Mouse (Mus musculus): ENCODE results near the gene Zbtb46.

The Zbtb46 gene

DNA sequence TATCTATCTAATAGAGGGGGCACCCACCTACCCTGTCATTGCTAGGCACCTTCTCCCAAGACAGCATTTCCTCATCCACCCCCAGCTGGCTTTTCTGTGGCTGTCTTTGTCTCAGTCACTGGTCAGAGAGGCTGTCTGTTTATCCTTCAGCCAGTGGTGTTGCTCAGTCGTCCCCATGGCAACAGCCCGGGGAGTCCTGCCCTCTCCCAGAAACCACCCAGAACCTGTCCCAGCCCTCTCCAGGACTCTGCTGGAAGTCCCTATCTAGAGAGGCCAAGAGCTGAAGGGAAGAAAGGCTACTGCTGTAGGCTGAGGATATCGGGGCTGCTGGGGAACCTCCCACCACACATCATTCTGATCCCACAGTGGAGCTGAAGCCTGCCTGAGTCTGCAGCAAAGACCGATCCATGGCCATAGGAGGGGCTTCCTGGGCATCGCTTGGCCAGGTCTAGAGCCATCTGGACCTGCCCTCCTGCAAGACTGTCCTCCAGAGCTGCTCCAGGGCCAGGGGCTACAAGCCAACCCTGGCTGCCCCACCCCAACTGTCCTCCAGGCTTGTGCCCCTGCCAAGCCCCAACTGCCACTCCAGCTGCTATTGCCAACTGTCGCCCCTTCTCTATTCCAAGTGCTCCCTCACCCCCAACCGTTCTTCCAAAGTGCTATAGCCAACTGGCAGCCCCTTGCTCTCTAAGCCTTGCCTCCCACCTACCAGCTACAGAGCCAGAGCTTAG is 3.9 kb upstream of the Zbtb46 start:
- peak; percentile 62 for DNase-seq (ENCODE audit: low spot score)

DNA sequence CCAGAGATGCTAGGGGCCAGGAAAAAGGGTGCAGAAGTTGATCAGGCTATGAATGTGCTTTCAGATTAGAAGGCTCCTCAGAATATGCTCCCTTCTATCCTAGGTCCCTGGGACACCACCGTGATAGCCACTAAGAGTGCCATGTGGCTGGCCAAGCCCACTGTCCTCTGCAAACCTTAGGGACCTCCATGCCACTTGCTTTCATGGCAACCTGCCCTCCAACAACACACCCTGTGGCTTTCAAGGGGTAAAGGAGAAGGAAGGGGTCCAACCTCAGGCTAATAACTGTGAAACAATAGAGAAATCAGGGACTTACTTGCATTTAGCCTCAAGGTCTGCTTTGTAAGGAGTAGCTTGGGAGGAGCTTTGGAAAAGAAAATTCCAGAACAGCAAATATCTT is 3.4 kb upstream of the Zbtb46 start:
- no peak for DNase-seq (ENCODE audit: low spot score)

GRCm38 (mm10) chr2:181461536-181462100 is 2.4 kb upstream of the Zbtb46 start:
- DNase-seq (ENCODE audit: low spot score), result no peak

DNA sequence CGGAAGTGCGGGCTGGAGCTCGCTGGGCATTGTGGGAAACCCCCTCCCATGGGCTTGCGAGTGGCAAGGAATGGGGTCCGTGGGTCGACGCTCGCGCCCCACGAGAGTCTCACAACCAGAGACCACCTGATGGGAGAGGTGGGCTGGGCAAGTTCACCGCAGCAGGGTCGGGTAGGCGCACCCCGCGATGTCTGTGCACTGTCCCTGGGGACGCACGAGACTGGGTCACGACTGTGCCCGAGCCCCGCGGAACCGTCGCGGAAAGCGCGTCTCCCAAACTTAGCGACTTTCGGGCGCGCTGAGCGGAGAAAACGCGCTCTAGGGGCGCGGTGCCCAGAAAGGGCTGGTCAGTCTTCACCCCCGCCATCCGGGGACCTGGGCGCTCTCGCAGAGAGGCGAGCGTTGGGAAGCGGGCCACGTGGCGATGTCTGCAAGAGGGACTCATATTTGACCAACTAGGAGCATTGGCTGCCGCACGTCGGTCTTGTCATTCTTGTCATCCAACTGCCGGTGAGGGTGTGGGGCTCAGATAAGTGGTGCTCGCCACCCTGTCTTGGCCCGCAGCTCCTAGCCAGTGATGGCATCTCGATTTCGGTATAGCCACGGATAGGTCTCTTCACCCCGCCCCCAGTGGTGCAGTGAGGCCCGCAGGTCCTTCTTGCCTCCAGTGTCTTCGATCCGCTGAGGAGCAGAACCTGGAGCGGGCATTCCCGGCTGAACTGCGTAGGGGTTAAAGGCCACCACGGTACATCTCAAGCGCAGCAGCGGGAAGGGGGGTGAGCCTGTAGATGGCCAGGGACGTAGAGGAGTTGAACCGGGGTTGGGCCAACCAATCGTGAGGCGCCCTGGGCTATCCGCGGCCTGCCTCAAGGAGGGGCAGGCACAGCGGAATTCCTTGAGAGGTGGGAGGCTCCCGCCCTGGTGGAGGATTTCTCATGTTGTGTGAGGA is 721 bp upstream of the Zbtb46 start:
- peak; percentile 85 for DNase-seq (ENCODE audit: low spot score)

- DNase-seq (ENCODE audit: low spot score), result peak; percentile 42
Observed at GRCm38 (mm10) chr2:181458411-181459152, 644 bp downstream of the Zbtb46 start.

DNA sequence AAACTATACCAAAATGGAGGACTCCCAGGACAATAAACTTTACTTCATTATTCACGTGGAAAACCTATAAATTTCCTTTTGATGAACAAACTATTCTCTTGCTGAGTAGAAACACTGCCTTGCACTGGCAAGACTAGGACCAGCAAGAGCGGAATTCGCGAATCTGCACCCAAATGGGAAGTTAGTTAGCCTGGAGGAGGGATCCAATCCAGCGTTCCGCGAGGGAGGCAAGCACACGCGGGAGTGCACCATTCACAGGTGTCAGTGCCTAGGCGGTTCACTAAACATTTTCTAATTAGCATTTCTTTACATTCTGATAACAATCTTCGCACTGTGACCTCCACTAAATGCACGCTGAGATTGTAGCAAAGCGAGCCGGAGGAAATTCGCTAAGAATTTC is 1.4 kb downstream of the Zbtb46 start:
- DNase-seq (ENCODE audit: low spot score), result no peak

DNA sequence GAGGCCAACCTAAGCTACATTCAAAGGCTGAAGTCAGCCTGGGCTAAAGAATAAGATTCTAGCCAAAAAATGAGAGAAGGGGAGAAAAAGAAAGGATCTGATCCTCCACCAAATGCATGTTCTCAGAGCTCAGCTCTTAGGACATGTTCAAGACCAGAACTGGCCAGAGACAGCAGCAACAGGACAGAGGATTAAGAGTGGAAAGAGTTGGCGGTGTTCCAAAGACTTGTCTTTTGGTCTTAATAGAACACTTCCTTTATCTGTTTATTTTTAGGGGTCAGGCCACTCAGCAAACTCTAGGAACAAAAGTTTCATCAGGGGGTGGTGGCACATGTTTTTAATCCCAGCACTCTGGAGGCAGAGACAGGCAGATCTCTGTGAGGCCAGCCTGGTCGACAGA is 3.3 kb downstream of the Zbtb46 start:
- DNase-seq (ENCODE audit: low spot score), result no peak

GRCm38 (mm10) chr2:181453274-181453673 is 6.0 kb downstream of the Zbtb46 start:
- no peak for DNase-seq (ENCODE audit: low spot score)

- DNase-seq (ENCODE audit: low spot score), result no peak
Observed at GRCm38 (mm10) chr2:181452181-181452580, 7.0 kb downstream of the Zbtb46 start.

GRCm38 (mm10) chr2:181443016-181443415 is 16.2 kb downstream of the Zbtb46 start:
- no peak for DNase-seq (ENCODE audit: low spot score)

GRCm38 (mm10) chr2:181438176-181438575 is 21.1 kb downstream of the Zbtb46 start:
- no peak for DNase-seq (ENCODE audit: low spot score)

DNA sequence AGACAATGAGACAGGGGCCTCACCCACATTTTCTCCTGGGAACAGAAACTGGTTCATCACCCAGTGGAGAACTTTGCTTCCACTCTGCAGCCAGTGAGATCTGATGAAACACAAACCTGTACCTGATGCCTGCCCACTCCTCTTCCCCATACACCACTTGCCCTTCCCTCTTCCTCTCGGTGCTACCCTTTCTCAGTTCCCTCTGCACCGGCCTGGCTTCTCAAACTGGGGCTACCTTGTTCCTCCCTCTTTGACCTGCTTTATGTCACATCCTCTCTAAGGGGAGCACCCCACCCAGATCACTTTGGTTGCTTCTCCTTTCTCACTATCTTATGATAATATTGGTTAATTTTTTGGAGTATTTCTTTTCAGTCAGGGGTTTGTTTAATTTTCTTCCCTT is 23.0 kb downstream of the Zbtb46 start:
- no peak for DNase-seq (ENCODE audit: low spot score)

- no peak for DNase-seq (ENCODE audit: low spot score)
Observed at GRCm38 (mm10) chr2:181423834-181424233, 35.4 kb downstream of the Zbtb46 start.

DNA sequence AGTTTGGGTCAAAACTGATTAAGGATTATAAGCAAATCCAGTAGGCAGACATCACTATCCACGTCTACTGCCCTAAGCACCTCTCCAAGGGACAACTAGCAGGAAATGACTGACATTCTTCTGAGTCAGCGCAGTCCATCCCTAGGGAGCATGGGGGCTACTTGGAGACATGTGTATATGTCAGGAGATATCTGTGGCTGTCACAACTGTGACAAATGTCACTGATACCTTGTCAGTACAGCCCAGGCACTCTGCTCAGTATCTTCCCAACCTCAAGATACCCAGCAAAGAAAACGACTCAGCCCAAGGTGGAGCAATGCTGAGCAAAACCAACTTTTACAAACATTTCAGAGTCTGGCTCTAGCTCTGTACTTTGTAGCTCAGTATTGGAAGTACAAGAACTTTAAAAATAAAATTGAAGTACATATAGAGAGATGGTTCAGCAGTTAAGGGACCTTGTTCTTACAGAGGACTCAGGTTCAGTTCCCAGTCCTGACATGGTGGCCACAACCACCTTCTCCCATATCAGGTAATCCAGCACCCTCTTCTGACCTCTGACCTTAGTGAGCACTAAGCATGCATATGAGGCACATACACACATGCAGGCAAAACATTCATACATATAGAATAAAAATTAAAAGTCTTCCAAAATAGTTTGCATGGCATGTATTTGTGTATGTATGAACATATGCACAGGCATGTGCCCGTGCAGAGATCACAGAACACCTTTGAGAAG is 38.2 kb downstream of the Zbtb46 start:
- DNase-seq (ENCODE audit: low spot score), result peak; percentile 75

DNA sequence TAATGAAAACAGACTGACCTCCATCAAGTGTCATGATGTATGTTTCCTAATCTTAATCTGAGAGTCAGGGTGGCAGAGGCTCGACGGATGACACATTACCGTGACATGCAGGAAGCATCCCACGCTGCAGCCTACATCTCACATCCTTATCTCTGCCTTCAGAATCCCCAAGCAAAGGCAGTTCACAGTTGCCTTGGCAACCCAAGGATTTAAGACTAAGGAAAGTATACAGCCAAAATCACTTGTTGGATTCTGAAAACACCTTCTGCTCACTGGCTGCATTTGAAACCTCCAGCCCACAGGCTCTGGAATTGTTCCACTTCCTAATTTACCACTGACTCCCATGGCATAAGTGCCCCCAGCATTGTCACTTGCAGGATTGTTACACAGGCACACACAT is 38.8 kb downstream of the Zbtb46 start:
- DNase-seq (ENCODE audit: low spot score), result peak; percentile 62

GRCm38 (mm10) chr2:181419359-181419758 is 39.9 kb downstream of the Zbtb46 start:
- DNase-seq (ENCODE audit: low spot score), result peak; percentile 66

DNA sequence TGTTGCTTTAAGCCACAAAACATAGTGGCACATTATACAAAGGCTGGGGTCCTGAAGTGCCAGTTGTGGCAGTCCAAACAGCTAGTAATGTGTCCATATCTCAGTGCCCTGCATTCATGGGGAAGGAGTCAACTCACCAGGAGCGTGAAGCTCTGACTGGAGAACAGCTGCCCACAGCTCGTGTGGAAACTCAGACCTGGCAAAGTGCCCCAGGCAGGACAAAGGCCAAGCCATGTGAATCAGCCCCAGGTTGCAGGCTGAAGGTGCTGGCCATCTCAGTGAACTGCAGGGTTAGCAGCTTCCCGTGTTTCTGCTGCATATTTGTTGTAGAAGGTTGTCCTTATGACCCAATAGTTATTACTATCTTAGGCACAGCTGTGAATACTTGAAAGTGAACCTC is 43.3 kb downstream of the Zbtb46 start:
- DNase-seq (ENCODE audit: low spot score), result no peak

- DNase-seq (ENCODE audit: low spot score), result no peak
Observed at GRCm38 (mm10) chr2:181413141-181413540, 46.1 kb downstream of the Zbtb46 start.

- DNase-seq (ENCODE audit: low spot score), result peak; percentile 51
Observed at GRCm38 (mm10) chr2:181410760-181411473, 48.3 kb downstream of the Zbtb46 start.

GRCm38 (mm10) chr2:181409643-181410042 is 49.6 kb downstream of the Zbtb46 start:
- DNase-seq (ENCODE audit: low spot score), result no peak

GRCm38 (mm10) chr2:181403722-181404121 is 55.5 kb downstream of the Zbtb46 start:
- no peak for DNase-seq (ENCODE audit: low spot score)
